Comparison of ENCODE assay signal across 38 mouse cellular contexts in the genomic region with DNA sequence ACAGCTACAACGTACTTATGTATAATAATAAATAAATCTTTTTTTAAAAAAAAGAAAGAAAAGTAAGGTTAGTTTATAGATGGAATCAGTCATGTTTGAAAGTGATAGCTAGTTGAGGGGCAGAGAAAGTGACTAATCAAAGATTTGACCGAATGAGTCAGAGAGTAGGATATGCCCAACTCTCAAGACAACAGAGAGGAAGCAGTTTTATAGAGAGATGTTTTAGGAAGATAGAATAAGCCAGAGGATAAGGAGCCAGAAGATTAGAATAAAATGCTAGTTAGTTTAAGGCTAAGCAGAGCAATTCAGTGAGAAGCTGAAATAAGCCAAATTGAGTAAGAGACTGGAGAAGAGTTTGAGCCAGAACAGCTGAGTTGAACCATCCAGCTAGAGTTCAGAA. TPM values are rescaled to one million over a fixed set of nuclear protein-coding genes. Genes with fewer than 3 reads are reported as not detected.
"Had no signal": no experiment of that assay in that cellular context is flagged by ENCODE, and none has a peak within 500 bp of the region (broad histone marks: within the 10 kb centered on the region; RNA-seq: fewer than 3 reads in every experiment).

No protein-coding gene starts in this region.

- ATAC-seq: forebrain, embryonic 13.5 days; forebrain, embryonic 14.5 days; forebrain, embryonic 15.5 days; forebrain, embryonic 16.5 days; forebrain, postnatal 0 days had no signal

- H3K27me3 ChIP-seq: embryonic facial prominence, embryonic 12.5 days; embryonic facial prominence, embryonic 13.5 days; embryonic facial prominence, embryonic 15.5 days; forebrain, embryonic 12.5 days; forebrain, embryonic 13.5 days; forebrain, embryonic 15.5 days had no signal

- H3K27ac ChIP-seq: embryonic facial prominence, embryonic 10.5 days; embryonic facial prominence, embryonic 12.5 days; embryonic facial prominence, embryonic 13.5 days; embryonic facial prominence, embryonic 15.5 days; forebrain, embryonic 10.5 days; forebrain, embryonic 12.5 days; forebrain, embryonic 13.5 days; forebrain, embryonic 15.5 days; gastrocnemius, adult 2 months; heart, adult 2 months; heart, embryonic 10.5 days had no signal

- H3K4me1 ChIP-seq: embryonic facial prominence, embryonic 15.5 days; forebrain, embryonic 15.5 days had no signal

- H3K4me2 ChIP-seq: embryonic facial prominence, embryonic 12.5 days; embryonic facial prominence, embryonic 13.5 days; embryonic facial prominence, embryonic 15.5 days; forebrain, embryonic 12.5 days; forebrain, embryonic 13.5 days; forebrain, embryonic 15.5 days had no signal

- H3K9me3 ChIP-seq: embryonic facial prominence, embryonic 10.5 days; embryonic facial prominence, embryonic 12.5 days; embryonic facial prominence, embryonic 13.5 days; embryonic facial prominence, embryonic 15.5 days; forebrain, embryonic 10.5 days; forebrain, embryonic 12.5 days; forebrain, embryonic 13.5 days; forebrain, embryonic 15.5 days; heart, embryonic 10.5 days had no signal

- H3K4me3 ChIP-seq: embryonic facial prominence, embryonic 10.5 days; embryonic facial prominence, embryonic 12.5 days; embryonic facial prominence, embryonic 13.5 days; embryonic facial prominence, embryonic 15.5 days; erythroblast, embryonic 14.5 days; forebrain, embryonic 10.5 days; forebrain, embryonic 12.5 days; forebrain, embryonic 13.5 days; forebrain, embryonic 15.5 days; gastrocnemius, adult 2 months; heart, adult 2 months; heart, embryonic 10.5 days had no signal

- H3K9ac ChIP-seq: embryonic facial prominence, embryonic 12.5 days; embryonic facial prominence, embryonic 13.5 days; embryonic facial prominence, embryonic 15.5 days; forebrain, embryonic 12.5 days; forebrain, embryonic 13.5 days; forebrain, embryonic 15.5 days; forebrain, postnatal 0 days had no signal

- DNase-seq: cerebellum, adult 9-11 months; cerebellum, postnatal 10 days; cerebellum, postnatal 14 days; cerebellum, postnatal 25 days; cerebellum, postnatal 36 days; embryo, embryonic 11 days; forebrain, postnatal 0 days; gastrocnemius, adult 2 months; gastrocnemius, postnatal 14 days; gastrocnemius, postnatal 25 days; gastrocnemius, postnatal 36 days; heart, adult 11 months; heart, adult 18-20 months; heart, adult 2 months had no signal

RNA-seq across cellular contexts. Expression of a gene that starts 22.1 kb away (rescaled TPM):
- total RNA-seq: common myeloid progenitor, adult 5-6 weeks; forebrain, postnatal 0 days; gastrocnemius, adult 18-20 months; gastrocnemius, adult 2 months; gastrocnemius, adult 8-10 months; gastrocnemius, postnatal 14 days; gastrocnemius, postnatal 25 days; gastrocnemius, postnatal 36 days; gastrocnemius, postnatal 4 days; granulocyte monocyte progenitor cell, adult 5-6 weeks; heart, adult 18-20 months; heart, adult 2 months; heart, adult 8-10 months had no signal
- polyA plus RNA-seq: cortical plate, adult 2 months; embryonic facial prominence, embryonic 10.5 days; embryonic facial prominence, embryonic 11.5 days; embryonic facial prominence, embryonic 12.5 days; embryonic facial prominence, embryonic 13.5 days; embryonic facial prominence, embryonic 14.5 days; embryonic facial prominence, embryonic 15.5 days; erythroblast, embryonic 14.5 days; forebrain, embryonic 10.5 days; forebrain, embryonic 11.5 days; forebrain, embryonic 12.5 days; forebrain, embryonic 13.5 days; forebrain, embryonic 14.5 days; forebrain, embryonic 15.5 days; forebrain, embryonic 16.5 days; forebrain, postnatal 0 days; frontal cortex, adult 2 months; gonadal fat pad, adult 2 months; heart, adult 2 months; heart, embryonic 10.5 days had no signal
